ENCODE assay signal across 23 mouse cellular contexts in genomic region chr3:37157082-37157481, GRCm38 (mm10). TPM values are rescaled to one million over a fixed set of nuclear protein-coding genes. Genes with fewer than 3 reads are reported as not detected.
DNase-seq lines count a peak whose midpoint lies in the region; ATAC-seq and TF ChIP-seq lines count a peak whose summit lies in the region.
"Had no signal": no experiment of that assay in that cellular context is flagged by ENCODE, and none has a peak within 500 bp of the region (broad histone marks: within the 10 kb centered on the region; RNA-seq: fewer than 3 reads in every experiment).

No protein-coding gene starts in this region.

- H3K4me1 ChIP-seq in liver, postnatal 0 days (ENCODE audit: insufficient read depth): 0 out of 2 replicates have a peak, but pooled peaks cover 5% of the 10 kb centered on the region
- H3K4me1 ChIP-seq: forebrain, embryonic 13.5 days; limb, embryonic 13.5 days; midbrain, embryonic 12.5 days had no signal

- no peak overlapping the region for H3K4me3 ChIP-seq in liver, postnatal 0 days (ENCODE audit: low read depth, low read length)
- H3K4me3 ChIP-seq: embryonic facial prominence, embryonic 10.5 days; forebrain, embryonic 13.5 days; heart, embryonic 12.5 days; limb, embryonic 13.5 days; midbrain, embryonic 12.5 days; myocyte had no signal

- TF ChIP-seq EP300 in liver, postnatal 0 days (IDR thresholded peaks at IDR 0.05; ENCODE audit: low read depth): no peak

- ATAC-seq in liver, postnatal 0 days: peak; percentile 74
- ATAC-seq: forebrain, embryonic 13.5 days; hindbrain, embryonic 16.5 days; lung, postnatal 0 days had no signal

- no peaks in the 10 kb centered on the region for H3K36me3 ChIP-seq in liver, postnatal 0 days (replicated peaks; ENCODE audit: insufficient read depth, low read length)
- H3K36me3 ChIP-seq: embryonic facial prominence, embryonic 10.5 days; heart, embryonic 12.5 days; limb, embryonic 13.5 days; midbrain, embryonic 12.5 days had no signal

- peak; percentile 8 for DNase-seq in 416B (ENCODE audit: low read depth)
- peak; percentile 74 for DNase-seq in CD4-positive helper T cell, adult 2 months (ENCODE audit: low read depth, low spot score)
- peak; percentile 30 for DNase-seq in induced T-regulatory cell, adult 2 months (ENCODE audit: low read depth)
- DNase-seq in liver, postnatal 0 days: no peak
- DNase-seq in lung, adult 18-20 months: no peak
- no peak for DNase-seq in cerebellum, postnatal 25 days
- DNase-seq in left cerebral cortex, adult 8-10 months (ENCODE audit: low spot score in 2 of 2): no peak
- DNase-seq: adrenal gland, postnatal 36 days; cerebellum, postnatal 36 days; gastrocnemius, postnatal 36 days; heart, postnatal 36 days; kidney, adult 11 months; kidney, postnatal 10 days; right cerebral cortex, adult 18-20 months; thymus, postnatal 14 days had no signal

- no peak for TF ChIP-seq CTCF in liver, postnatal 0 days (IDR thresholded peaks at IDR 0.05; ENCODE audit: low read depth)

- H3K27me3 ChIP-seq in liver, postnatal 0 days (ENCODE audit: insufficient read depth, low read length): no peaks in the 10 kb centered on the region
- H3K27me3 ChIP-seq: forebrain, embryonic 13.5 days; heart, embryonic 12.5 days; limb, embryonic 13.5 days; midbrain, embryonic 12.5 days had no signal

- no peak overlapping the region for H3K4me2 ChIP-seq in liver, postnatal 0 days (ENCODE audit: low read depth, low read length)
- H3K4me2 ChIP-seq: forebrain, embryonic 13.5 days; heart, embryonic 12.5 days; limb, embryonic 13.5 days; midbrain, embryonic 12.5 days had no signal

- no peaks in the 10 kb centered on the region for H3K9me3 ChIP-seq in liver, postnatal 0 days (ENCODE audit: low read length)
- H3K9me3 ChIP-seq: embryonic facial prominence, embryonic 10.5 days; forebrain, embryonic 13.5 days; heart, embryonic 12.5 days; limb, embryonic 13.5 days; midbrain, embryonic 12.5 days had no signal

- 38% methylated on average over 8 of the region's 8 CpGs for WGBS in liver, postnatal 0 days (ENCODE audit: insufficient replicate concordance)

- no peak overlapping the region for H3K27ac ChIP-seq in liver, postnatal 0 days (ENCODE audit: low read depth)
- H3K27ac ChIP-seq: embryonic facial prominence, embryonic 10.5 days; forebrain, embryonic 13.5 days; limb, embryonic 13.5 days; midbrain, embryonic 12.5 days had no signal

- no peak overlapping the region for H3K9ac ChIP-seq in liver, postnatal 0 days (replicated peaks)
- H3K9ac ChIP-seq: forebrain, embryonic 13.5 days; heart, embryonic 12.5 days; limb, embryonic 13.5 days; midbrain, embryonic 12.5 days had no signal

RNA-seq across cellular contexts. Expression of gene Il2, which starts 31.3 kb away (rescaled TPM):
- 0.13 TPM in 1 of 2 replicates, not detected in the other for polyA plus RNA-seq in liver, postnatal 0 days (2015; fragmentation: Nextera tagmentation; extraction: Ambion mirVana)
- not detected for total RNA-seq in left cerebral cortex, adult 8-10 months (2022)
- total RNA-seq: adrenal gland, postnatal 36 days; gastrocnemius, postnatal 36 days; heart, postnatal 36 days had no signal
- polyA plus RNA-seq: myocyte had no signal

Comparison
In these comparisons a context has a peak if more than half of its experiments do, and no peak if none do; other contexts are left out.
1. DNase-seq: peak in 416B (single experiment), CD4-positive helper T cell, adult 2 months (single experiment) and induced T-regulatory cell, adult 2 months (single experiment); none in liver, postnatal 0 days (single experiment), lung, adult 18-20 months (0 of 2), cerebellum, postnatal 25 days (0 of 2) and left cerebral cortex, adult 8-10 months (0 of 2).